Mouse (Mus musculus) liver, postnatal 0 days (tissue): Measurements from ENCODE around the gene Lce1m. TPM values are rescaled to one million over a fixed set of nuclear protein-coding genes. Genes with fewer than 3 reads are reported as not detected.
A peak's percentile ranks its signal among the peaks of the same experiment; 100 is the strongest.

Source experiments
- ATAC-seq: fragments of 200-750 bp; cut with Nextera tagmentation; 2 replicates; pipeline ENCODE4 v1.8.0; 2017; ENCODE audit warnings: mild to moderate bottlenecking, moderate library complexity
- DNase-seq: peaks from one replicate; pipeline ENCODE4 v3.0.0-alpha.2; 2016
- H3K27ac ChIP-seq: fragments of 300-500 bp; sonication (generic); 2 replicates; pipeline ENCODE4 v1.5.1; 2014; ENCODE audit warnings: antibody characterized with exemption, moderate library complexity, mild to moderate bottlenecking, low read depth
- H3K27me3 ChIP-seq: fragments of 300-500 bp; sonication (generic); 2 replicates; pipeline ENCODE4 v1.6.1; 2014; ENCODE audit warnings: low read length, control low read depth, mixed read lengths; ENCODE audit not compliant: insufficient read depth
- H3K36me3 ChIP-seq: fragments of 300-500 bp; sonication (generic); replicated peaks from 2 replicates; pipeline ENCODE4 v1.6.1; 2014; ENCODE audit warnings: mild to moderate bottlenecking, control low read depth, low read length, moderate library complexity, mixed read lengths; ENCODE audit not compliant: insufficient read depth
- H3K4me1 ChIP-seq: fragments of 300-500 bp; sonication (generic); 2 replicates; pipeline ENCODE4 v1.6.1; 2014; ENCODE audit warnings: antibody characterized with exemption, mild to moderate bottlenecking, control low read depth; ENCODE audit not compliant: insufficient read depth
- H3K4me2 ChIP-seq: fragments of 300-500 bp; sonication (generic); 2 replicates; pipeline ENCODE4 v1.6.1; 2014; ENCODE audit warnings: low read depth, mild to moderate bottlenecking, low read length, moderate library complexity, mixed read lengths
- H3K4me3 ChIP-seq: fragments of 300-500 bp; sonication (generic); 2 replicates; pipeline ENCODE4 v1.5.1; 2014; ENCODE audit warnings: low read depth, low read length
- H3K9ac ChIP-seq: fragments of 300-500 bp; sonication (generic); replicated peaks from 2 replicates; pipeline ENCODE4 v1.6.1; 2014; ENCODE audit warnings: mild to moderate bottlenecking, moderate library complexity
- H3K9me3 ChIP-seq: fragments of 300-500 bp; sonication (generic); 2 replicates; pipeline ENCODE4 v1.6.1; 2016; ENCODE audit warnings: mild to moderate bottlenecking, control low read depth, low read length, mixed read lengths
- CTCF ChIP-seq: sonication (generic); IDR thresholded peaks from 2 replicates; pipeline ENCODE4 v1.5.1; 2016; ENCODE audit warnings: antibody characterized with exemption, low read depth
- EP300 ChIP-seq: IDR thresholded peaks from 2 replicates; pipeline ENCODE4 v1.6.1; 2016; ENCODE audit warnings: antibody characterized with exemption, low read depth, mild to moderate bottlenecking
- WGBS: fragments of 180-500 bp; shearing (Covaris S2); extraction: QIAGEN DNeasy Blood & Tissue Kit; methylation state at CpG from one replicate; pipeline ENCODE4 v1.1.7; 2014; ENCODE audit not compliant: insufficient replicate concordance; 5-methylcytosine and 5-hydroxymethylcytosine counted together
- polyA plus RNA-seq: library from polyadenylated mRNA; unstranded; fragments of >200 nt; fragmentation: Nextera tagmentation; extraction: Ambion mirVana; gene quantifications from 2 replicates; pipeline ENCODE4 v1.2.1, GENCODE M21; 2015

Lce1m gene
- polyA plus RNA-seq, 1 experiment from 2014 or later, result not detected

DNA sequence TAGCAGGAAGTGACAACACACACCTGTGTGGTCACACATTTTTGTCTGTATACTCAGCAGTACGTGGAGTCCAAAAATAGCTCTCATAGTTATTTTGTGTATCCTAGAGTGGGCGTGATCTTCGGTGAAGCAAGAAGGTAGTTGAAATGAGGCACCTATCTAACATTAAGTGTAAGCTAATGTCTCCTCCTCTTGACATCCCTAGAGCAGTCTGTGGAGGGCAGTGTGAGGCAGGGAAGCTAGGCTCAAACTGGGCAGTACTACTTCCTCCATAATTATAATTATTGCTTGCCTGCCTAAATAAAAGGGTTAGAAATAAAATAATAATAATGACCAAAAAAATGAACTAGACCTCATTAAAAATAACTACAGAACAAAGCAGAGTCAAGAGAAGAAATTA is 18.2 kb downstream of the Lce1m start:
- H3K4me1 ChIP-seq, result no peaks in the 10 kb centered on the region
- H3K4me2 ChIP-seq, result no peak overlapping the region
- H3K27ac ChIP-seq, result no peak overlapping the region
- no peak overlapping the region for H3K9ac ChIP-seq
- 57% methylated on average over 3 of the region's 3 CpGs for WGBS
- no peak for TF ChIP-seq CTCF
- no peaks in the 10 kb centered on the region for H3K27me3 ChIP-seq
- H3K36me3 ChIP-seq, result no peaks in the 10 kb centered on the region
- no peak for DNase-seq
- no peak overlapping the region for H3K4me3 ChIP-seq
- ATAC-seq, result no peak
- no peaks in the 10 kb centered on the region for H3K9me3 ChIP-seq

DNA sequence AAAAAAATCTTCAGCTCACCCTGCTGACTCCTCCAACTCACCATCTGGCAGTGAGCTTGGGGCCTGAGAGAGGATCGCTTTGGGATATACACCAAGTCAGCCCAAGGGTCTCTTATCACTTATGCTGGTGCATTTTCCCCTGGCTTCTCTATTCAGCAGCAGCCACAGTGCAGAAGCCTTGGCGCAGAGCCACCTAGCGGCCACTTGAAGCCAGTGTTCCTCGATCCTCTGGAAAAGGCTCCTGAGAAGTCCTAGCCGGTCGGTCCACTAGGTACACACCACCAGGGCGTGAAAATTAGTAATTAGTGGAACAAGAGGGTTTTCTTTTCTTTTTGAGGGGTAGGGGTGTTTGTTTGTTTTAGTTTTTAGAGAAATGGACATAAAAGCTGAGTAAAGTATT is 20.2 kb downstream of the Lce1m start:
- 6% methylated on average over 7 of the region's 7 CpGs for WGBS
- H3K27me3 ChIP-seq, result no peaks in the 10 kb centered on the region
- H3K4me2 ChIP-seq, result no peak overlapping the region
- H3K36me3 ChIP-seq, result no peaks in the 10 kb centered on the region
- H3K4me1 ChIP-seq, result no peaks in the 10 kb centered on the region
- DNase-seq (peak; percentile 54), ATAC-seq (no peak)
- H3K4me3 ChIP-seq, result no peak overlapping the region
- TF ChIP-seq CTCF, result peak; percentile 76
- no peak for TF ChIP-seq EP300
- no peak overlapping the region for H3K9ac ChIP-seq
- no peaks in the 10 kb centered on the region for H3K9me3 ChIP-seq
- H3K27ac ChIP-seq, result no peak overlapping the region

DNA sequence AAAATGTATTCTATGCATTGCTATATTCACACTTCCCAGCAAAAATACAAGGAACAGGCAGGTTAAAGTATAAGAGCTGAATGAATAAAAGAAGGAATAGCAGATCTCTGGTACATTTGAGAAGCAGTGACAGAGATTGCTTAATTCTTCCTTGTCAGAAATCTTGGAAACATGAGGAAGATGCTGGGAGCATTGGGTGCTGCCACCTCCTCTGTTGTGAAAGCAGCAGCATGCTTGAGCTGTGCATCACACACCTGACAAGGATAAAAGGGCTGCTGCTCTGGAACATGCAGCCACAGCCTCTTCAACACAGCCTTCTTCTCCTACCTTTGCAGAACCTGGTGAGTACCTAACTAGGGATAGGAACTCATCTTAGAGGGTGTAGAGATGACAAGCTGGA is 26.9 kb downstream of the Lce1m start, which contains the start of gene Lce3f:
Gene Lce3f, plus strand, starts transcription at position 301 of the 400 bp plus-strand sequence.
- Histone ChIP-seq H3K4me3 (no peak within 1 kb of the TSS), H3K4me2 (no peak within 1 kb of the TSS), H3K4me1 (no peaks in the 10 kb centered on the region), H3K27me3 (no peaks in the 10 kb centered on the region), H3K9me3 (no peaks in the 10 kb centered on the region), H3K36me3 (no peaks in the 10 kb centered on the region), H3K27ac (no peak within 1 kb of the TSS), H3K9ac (no peak within 1 kb of the TSS)
- DNase-seq, result no peak
- no peak for ATAC-seq
- no peak for TF ChIP-seq CTCF
- TF ChIP-seq EP300, result no peak

DNA sequence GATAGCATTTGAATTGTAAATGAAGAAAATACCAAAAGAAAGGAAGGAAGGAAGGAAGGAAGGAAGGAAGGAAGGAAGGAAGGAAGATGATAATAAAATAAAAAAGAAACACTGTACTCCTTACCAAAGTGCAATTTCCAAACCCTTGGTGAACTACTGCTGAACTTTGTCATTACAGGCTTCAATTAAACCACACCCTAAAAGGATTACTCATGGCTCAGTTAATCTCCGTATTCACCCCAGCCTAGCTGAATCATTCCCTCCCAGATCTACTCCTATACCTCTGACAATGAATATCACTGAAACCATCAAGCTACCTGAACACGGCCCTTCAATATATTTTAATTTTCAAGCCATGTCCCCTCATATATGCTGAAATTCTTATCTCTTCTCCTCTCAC is 40.4 kb downstream of the Lce1m start:
- no peak overlapping the region for H3K4me3 ChIP-seq
- no peak overlapping the region for H3K9ac ChIP-seq
- H3K27me3 ChIP-seq, result no peaks in the 10 kb centered on the region
- no peak for DNase-seq
- H3K36me3 ChIP-seq, result no peaks in the 10 kb centered on the region
- WGBS, result 69% methylated on average over 2 of the region's 2 CpGs
- no peak overlapping the region for H3K27ac ChIP-seq
- H3K4me1 ChIP-seq, result no peaks in the 10 kb centered on the region
- H3K9me3 ChIP-seq, result no peaks in the 10 kb centered on the region
- H3K4me2 ChIP-seq, result no peak overlapping the region
- TF ChIP-seq EP300 (no peak), CTCF (no peak)
- ATAC-seq, result no peak

Other genes starting within 250 kb of the Lce1m start
- gene Lce1i, start 240.2 kb downstream of the Lce1m start, polyA plus RNA-seq, result not detected in 2 replicates
- gene Lce1j, start 228.5 kb downstream of the Lce1m start, polyA plus RNA-seq, result not detected in 2 replicates
- gene Lce1k, start 211.2 kb downstream of the Lce1m start, polyA plus RNA-seq, result not detected in 2 replicates
- gene Kprp, start 191.8 kb downstream of the Lce1m start, polyA plus RNA-seq, result not detected in 2 replicates
- not detected in 2 replicates for gene Lce1l, start 167.8 kb downstream of the Lce1m start, polyA plus RNA-seq
- not detected in 2 replicates for gene 2310050C09Rik, start 148.8 kb downstream of the Lce1m start, polyA plus RNA-seq
- gene Lce3a, start 92.8 kb downstream of the Lce1m start, polyA plus RNA-seq, result not detected in 2 replicates
- not detected in 2 replicates for gene Lce3b, start 86.1 kb downstream of the Lce1m start, polyA plus RNA-seq
- not detected in 2 replicates for gene Lce3c, start 74.6 kb downstream of the Lce1m start, polyA plus RNA-seq
- gene Lce3d, start 61.7 kb downstream of the Lce1m start, polyA plus RNA-seq, result not detected in 2 replicates
- not detected in 2 replicates for gene Lce3e, start 52.0 kb downstream of the Lce1m start, polyA plus RNA-seq
- gene Lce3f, start 26.8 kb downstream of the Lce1m start, polyA plus RNA-seq, result not detected in 2 replicates
- not detected in 2 replicates for gene Crct1, start 3.4 kb downstream of the Lce1m start, polyA plus RNA-seq
- not detected in 2 replicates for gene Gm4858, start 49.8 kb upstream of the Lce1m start, polyA plus RNA-seq
- not detected in 2 replicates for gene Crnn, start 125.7 kb upstream of the Lce1m start, polyA plus RNA-seq
- not detected in 2 replicates for gene Flg2, start 178.2 kb upstream of the Lce1m start, polyA plus RNA-seq